Mouse (Mus musculus): ENCODE measurements around the gene Gm43518. TPM values are rescaled to one million over a fixed set of nuclear protein-coding genes. Genes with fewer than 3 reads are reported as not detected.

The Gm43518 gene
- polyA plus RNA-seq, 1 experiment from 2014 or later = 2.7 TPM

DNA sequence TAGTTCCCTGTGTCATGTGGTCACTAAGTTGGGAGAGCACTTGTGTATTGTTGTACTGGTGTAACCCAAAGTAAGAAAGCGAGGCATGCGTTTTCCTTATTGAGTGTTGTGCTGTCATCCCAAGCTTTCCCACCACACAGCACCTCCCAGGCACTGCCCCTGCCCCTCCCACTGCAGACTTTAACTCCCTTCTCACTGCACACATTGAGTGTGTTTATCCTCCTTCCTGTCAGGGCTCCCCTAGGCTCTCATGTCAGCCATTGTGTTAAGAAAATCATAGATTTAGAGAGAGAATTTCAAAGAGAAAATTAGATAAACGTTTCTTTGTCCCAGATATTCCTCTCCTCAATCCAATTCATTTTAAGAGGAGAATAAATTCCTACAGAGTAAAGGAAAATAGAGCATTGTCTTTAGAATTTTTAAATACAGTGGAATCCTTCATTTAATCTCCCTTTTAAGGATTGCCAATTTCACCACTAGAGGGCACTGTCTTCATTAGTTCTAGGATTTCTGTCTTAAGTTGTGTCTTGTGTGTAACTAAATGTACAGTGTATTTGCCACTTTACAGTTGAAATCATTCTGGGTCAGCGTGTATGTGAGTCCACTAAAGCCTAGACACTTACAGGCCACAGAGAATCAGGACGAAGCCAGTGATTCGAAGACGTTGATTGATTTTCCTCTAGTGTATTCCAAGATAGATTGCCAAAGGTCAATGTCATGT, 20.0 kb downstream of the Gm43518 start:
- no peak for ATAC-seq (ENCODE audit: low read depth)
- Histone ChIP-seq H3K9ac (replicated peaks; ENCODE audit: low read depth, low read length) (no peak overlapping the region), H3K27me3 (ENCODE audit: control insufficient read depth, insufficient read depth, low read length) (no peaks in the 10 kb centered on the region), H3K4me2 (ENCODE audit: low read depth, low read length) (no peak overlapping the region), H3K27ac (ENCODE audit: low read depth, low read length) (no peak overlapping the region), H3K9me3 (ENCODE audit: control insufficient read depth, low read length) (no peaks in the 10 kb centered on the region), H3K4me1 (ENCODE audit: control insufficient read depth, insufficient read depth, low read length) (no peaks in the 10 kb centered on the region), H3K36me3 (ENCODE audit: control insufficient read depth, insufficient read depth, low read length) (no peaks in the 10 kb centered on the region), H3K4me3 (ENCODE audit: low read depth, low read length) (no peak overlapping the region)
- WGBS = 53% methylated on average over 7 of the region's 7 CpGs

DNA sequence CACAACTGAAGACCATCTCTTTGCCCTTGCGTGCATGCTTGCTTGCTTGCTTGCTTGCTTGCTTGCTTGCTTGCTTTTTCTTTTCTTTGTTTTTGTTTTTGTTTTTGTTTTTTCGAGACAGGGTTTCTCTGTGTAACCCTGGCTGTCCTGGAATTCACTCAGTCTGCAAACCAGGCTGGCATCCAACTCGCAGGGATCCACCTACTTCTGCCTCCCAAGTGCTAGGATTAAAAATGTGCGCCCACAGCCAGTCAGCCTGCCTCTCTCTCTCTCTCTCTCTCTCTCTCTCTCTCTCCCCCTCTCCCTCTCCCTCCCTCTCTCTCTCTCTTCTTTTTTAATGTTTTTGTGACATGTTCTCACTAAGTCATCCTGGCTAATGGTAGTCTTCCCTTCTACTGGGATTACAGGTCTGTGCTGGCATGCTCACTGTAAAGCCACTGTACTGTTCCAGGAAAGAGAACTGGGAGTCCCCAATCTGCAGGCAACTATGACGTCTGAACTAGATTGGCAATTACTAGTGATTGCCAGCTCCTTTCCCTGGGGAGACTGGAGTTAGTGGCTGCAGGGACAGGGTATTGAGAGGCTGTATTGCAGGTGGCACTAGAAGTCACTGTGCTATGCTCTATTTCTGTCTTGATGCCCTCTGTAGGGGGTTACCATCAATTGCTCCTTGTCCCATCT, 25.3 kb downstream of the Gm43518 start:
- Histone ChIP-seq H3K36me3 (ENCODE audit: control insufficient read depth, insufficient read depth, low read length) (no peaks in the 10 kb centered on the region), H3K4me2 (ENCODE audit: low read depth, low read length) (no peak overlapping the region), H3K27me3 (ENCODE audit: control insufficient read depth, insufficient read depth, low read length) (no peaks in the 10 kb centered on the region), H3K4me3 (ENCODE audit: low read depth, low read length) (no peak overlapping the region), H3K9me3 (ENCODE audit: control insufficient read depth, low read length) (no peaks in the 10 kb centered on the region), H3K27ac (ENCODE audit: low read depth, low read length) (no peak overlapping the region; the same call in 1 of the 2 replicates), H3K9ac (replicated peaks; ENCODE audit: low read depth, low read length) (no peak overlapping the region), H3K4me1 (ENCODE audit: control insufficient read depth, insufficient read depth, low read length) (no peaks in the 10 kb centered on the region)
- no peak for ATAC-seq (ENCODE audit: low read depth)
- WGBS = 60% methylated on average over 5 of the region's 5 CpGs

DNA sequence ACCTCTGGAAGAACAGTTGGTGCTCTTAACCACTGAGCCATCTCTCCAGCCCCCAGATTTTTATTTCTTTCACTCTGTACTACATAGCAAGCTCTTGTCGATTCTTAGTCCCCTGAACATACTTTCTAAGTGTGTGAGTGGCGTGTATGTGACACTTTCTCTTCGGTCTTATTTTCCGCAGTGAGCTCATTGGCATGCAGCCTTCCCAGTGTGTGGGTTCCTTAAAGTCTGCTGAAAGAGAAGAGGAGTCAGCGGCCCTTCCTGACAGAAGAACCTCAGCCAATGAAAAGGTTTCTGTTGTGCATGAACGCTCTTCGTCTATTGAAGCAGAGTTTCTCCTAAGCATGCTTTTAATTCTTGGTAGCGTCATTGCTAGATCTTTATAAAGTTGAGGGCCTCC, 30.0 kb downstream of the Gm43518 start:
- Histone ChIP-seq H3K4me2 (ENCODE audit: low read depth, low read length) (no peak overlapping the region), H3K36me3 (ENCODE audit: control insufficient read depth, insufficient read depth, low read length) (no peaks in the 10 kb centered on the region), H3K9me3 (ENCODE audit: control insufficient read depth, low read length) (no peaks in the 10 kb centered on the region), H3K4me3 (ENCODE audit: low read depth, low read length) (no peak overlapping the region), H3K9ac (replicated peaks; ENCODE audit: low read depth, low read length) (no peak overlapping the region), H3K27ac (ENCODE audit: low read depth, low read length) (no peak overlapping the region), H3K27me3 (ENCODE audit: control insufficient read depth, insufficient read depth, low read length) (no peaks in the 10 kb centered on the region), H3K4me1 (ENCODE audit: control insufficient read depth, insufficient read depth, low read length) (no peaks in the 10 kb centered on the region)
- WGBS = 93% methylated on average over 8 of the region's 8 CpGs
- ATAC-seq (ENCODE audit: low read depth) = no peak

DNA sequence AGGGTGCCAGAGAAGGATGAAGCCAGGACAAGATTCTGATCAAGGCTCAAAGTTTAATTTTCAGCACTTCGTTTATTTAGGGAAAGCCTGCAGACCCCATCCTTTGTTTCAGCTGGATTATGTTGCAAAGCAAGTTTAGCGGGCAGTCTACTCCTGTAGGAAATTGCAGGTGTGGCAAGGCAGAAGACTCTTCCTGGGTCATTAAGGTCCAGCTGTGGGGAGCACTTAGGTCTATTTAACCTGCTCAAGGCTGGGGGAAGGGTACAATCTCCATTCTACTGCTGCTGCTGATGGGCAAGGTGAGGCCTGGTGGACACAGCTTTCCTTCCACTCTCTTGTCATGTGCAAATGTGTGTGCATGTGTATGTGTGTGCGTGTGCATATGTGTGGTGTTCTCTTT, 31.8 kb downstream of the Gm43518 start:
- Histone ChIP-seq H3K27me3 (ENCODE audit: control insufficient read depth, insufficient read depth, low read length) (no peaks in the 10 kb centered on the region), H3K36me3 (ENCODE audit: control insufficient read depth, insufficient read depth, low read length) (no peaks in the 10 kb centered on the region), H3K4me3 (ENCODE audit: low read depth, low read length) (no peak overlapping the region), H3K4me2 (ENCODE audit: low read depth, low read length) (no peak overlapping the region), H3K4me1 (ENCODE audit: control insufficient read depth, insufficient read depth, low read length) (no peaks in the 10 kb centered on the region), H3K9ac (replicated peaks; ENCODE audit: low read depth, low read length) (no peak overlapping the region), H3K27ac (ENCODE audit: low read depth, low read length) (no peak overlapping the region), H3K9me3 (ENCODE audit: control insufficient read depth, low read length) (no peaks in the 10 kb centered on the region)
- 78% methylated on average over 3 of the region's 3 CpGs for WGBS
- no peak for ATAC-seq (ENCODE audit: low read depth)

DNA sequence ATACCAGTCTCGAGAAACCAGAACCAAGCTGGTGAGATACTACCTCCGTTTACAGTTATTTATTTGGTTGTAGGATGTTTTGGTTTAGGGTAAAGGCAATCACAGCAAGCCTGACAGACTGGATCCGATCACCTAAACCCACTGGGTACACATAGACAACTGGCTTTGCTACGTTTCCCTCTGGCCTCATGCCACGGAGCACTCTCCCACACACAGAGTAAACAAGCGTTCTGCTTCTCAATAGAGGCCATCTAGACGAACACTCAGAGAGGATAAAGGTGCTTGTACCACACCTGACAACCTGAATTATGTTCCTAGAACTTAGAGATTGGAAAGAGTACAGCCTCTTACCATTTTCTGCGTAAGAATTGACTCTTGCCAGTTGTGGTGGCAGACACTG, 32.9 kb downstream of the Gm43518 start:
- Histone ChIP-seq H3K9ac (replicated peaks; ENCODE audit: low read depth, low read length) (no peak overlapping the region), H3K9me3 (ENCODE audit: control insufficient read depth, low read length) (no peaks in the 10 kb centered on the region), H3K4me3 (ENCODE audit: low read depth, low read length) (no peak overlapping the region), H3K27ac (ENCODE audit: low read depth, low read length) (no peak overlapping the region), H3K4me2 (ENCODE audit: low read depth, low read length) (no peak overlapping the region), H3K36me3 (ENCODE audit: control insufficient read depth, insufficient read depth, low read length) (no peaks in the 10 kb centered on the region), H3K27me3 (ENCODE audit: control insufficient read depth, insufficient read depth, low read length) (no peaks in the 10 kb centered on the region), H3K4me1 (ENCODE audit: control insufficient read depth, insufficient read depth, low read length) (no peaks in the 10 kb centered on the region)
- 82% methylated on average over 8 of the region's 8 CpGs for WGBS
- no peak for ATAC-seq (ENCODE audit: low read depth)

DNA sequence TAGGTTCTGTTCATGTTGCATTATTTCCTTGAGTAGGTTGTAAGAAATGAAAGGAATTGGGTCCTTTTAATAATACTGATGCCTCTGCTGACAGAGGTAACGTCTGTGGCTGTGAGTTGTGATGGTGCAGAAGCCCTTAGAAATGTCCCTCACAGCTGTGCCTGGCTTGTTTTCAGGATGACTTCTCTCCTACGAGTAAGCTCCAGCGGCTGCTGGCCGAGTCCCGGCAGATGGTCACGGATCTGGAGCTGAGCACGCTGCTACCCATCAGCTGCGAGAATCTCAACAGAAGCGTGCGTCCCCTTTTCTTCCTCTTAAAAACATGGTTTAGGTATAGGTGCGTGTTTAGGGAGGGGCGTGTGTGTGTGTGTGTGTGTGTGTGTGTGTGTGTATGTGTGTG, 33.8 kb downstream of the Gm43518 start:
- no peaks in the 10 kb centered on the region for H3K4me1 ChIP-seq (ENCODE audit: control insufficient read depth, insufficient read depth, low read length)
- WGBS = 74% methylated on average over 12 of the region's 12 CpGs

DNA sequence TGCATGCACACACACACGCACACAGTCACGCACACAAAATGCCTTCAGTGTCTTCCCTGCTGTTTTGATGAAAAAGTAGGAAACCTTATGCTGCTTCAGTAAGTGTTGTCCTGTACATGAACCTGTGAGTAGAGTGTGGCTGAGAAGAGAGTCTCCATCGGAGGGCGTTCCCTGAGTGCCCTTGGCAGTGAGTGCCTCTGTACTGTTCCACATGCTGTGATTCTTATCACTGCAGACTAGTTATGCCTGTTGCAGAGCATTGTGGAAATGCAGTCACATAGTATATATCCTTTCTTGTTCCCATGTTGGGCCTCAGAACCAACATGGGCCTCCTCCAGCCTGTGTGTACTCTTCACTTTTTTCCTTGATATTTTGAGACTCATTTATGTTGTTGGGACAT, 37.0 kb downstream of the Gm43518 start:
- no peak overlapping the region for H3K4me2 ChIP-seq (ENCODE audit: low read depth, low read length)

More for the DNA sequence above, 33.8 kb downstream of the Gm43518 start:
- H3K36me3 ChIP-seq (ENCODE audit: control insufficient read depth, insufficient read depth, low read length) = no peaks in the 10 kb centered on the region
- no peak overlapping the region for H3K9ac ChIP-seq (replicated peaks; ENCODE audit: low read depth, low read length)
- H3K9me3 ChIP-seq (ENCODE audit: control insufficient read depth, low read length) = no peaks in the 10 kb centered on the region
- H3K27ac ChIP-seq (ENCODE audit: low read depth, low read length) = no peak overlapping the region
- no peak overlapping the region for H3K4me2 ChIP-seq (ENCODE audit: low read depth, low read length)
- H3K27me3 ChIP-seq (ENCODE audit: control insufficient read depth, insufficient read depth, low read length) = no peaks in the 10 kb centered on the region
- ATAC-seq (ENCODE audit: low read depth) = no peak
- no peak overlapping the region for H3K4me3 ChIP-seq (ENCODE audit: low read depth, low read length)

DNA sequence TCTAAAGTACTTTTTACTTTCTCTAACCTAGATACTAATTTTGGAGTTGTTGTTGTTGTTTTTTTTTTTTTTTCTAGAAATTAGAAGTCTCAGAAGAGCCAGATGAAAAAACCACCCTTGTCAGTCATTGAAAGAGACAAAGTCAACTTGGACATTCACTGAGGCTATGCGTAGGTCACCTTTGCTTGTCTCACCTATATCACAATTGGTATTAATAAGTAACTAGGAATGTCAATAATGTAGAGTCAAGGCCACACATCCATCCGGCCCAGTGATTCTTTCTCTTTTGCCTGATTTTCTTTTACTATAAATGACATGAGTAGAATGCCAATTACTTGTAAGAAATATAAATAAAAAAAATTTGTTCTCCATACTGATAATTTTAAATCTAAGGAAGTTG, 39.5 kb downstream of the Gm43518 start:
- no peak for ATAC-seq (ENCODE audit: low read depth)
- 94% methylated on average over 2 of the region's 2 CpGs for WGBS
- Histone ChIP-seq H3K9ac (replicated peaks; ENCODE audit: low read depth, low read length) (no peak overlapping the region), H3K36me3 (ENCODE audit: control insufficient read depth, insufficient read depth, low read length) (no peaks in the 10 kb centered on the region), H3K27me3 (ENCODE audit: control insufficient read depth, insufficient read depth, low read length) (no peaks in the 10 kb centered on the region), H3K27ac (ENCODE audit: low read depth, low read length) (no peak overlapping the region), H3K4me1 (ENCODE audit: control insufficient read depth, insufficient read depth, low read length) (no peaks in the 10 kb centered on the region), H3K4me3 (ENCODE audit: low read depth, low read length) (no peak overlapping the region), H3K9me3 (ENCODE audit: control insufficient read depth, low read length) (no peaks in the 10 kb centered on the region), H3K4me2 (ENCODE audit: low read depth, low read length) (no peak overlapping the region)

More for the DNA sequence above, 37.0 kb downstream of the Gm43518 start:
- WGBS = 95% methylated on average over 4 of the region's 4 CpGs
- H3K27me3 ChIP-seq (ENCODE audit: control insufficient read depth, insufficient read depth, low read length) = no peaks in the 10 kb centered on the region
- no peaks in the 10 kb centered on the region for H3K4me1 ChIP-seq (ENCODE audit: control insufficient read depth, insufficient read depth, low read length)
- no peak overlapping the region for H3K9ac ChIP-seq (replicated peaks; ENCODE audit: low read depth, low read length)
- H3K4me3 ChIP-seq (ENCODE audit: low read depth, low read length) = no peak overlapping the region
- no peak for ATAC-seq (ENCODE audit: low read depth)
- no peaks in the 10 kb centered on the region for H3K36me3 ChIP-seq (ENCODE audit: control insufficient read depth, insufficient read depth, low read length)
- H3K27ac ChIP-seq (ENCODE audit: low read depth, low read length) = no peak overlapping the region
- H3K9me3 ChIP-seq (ENCODE audit: control insufficient read depth, low read length) = no peaks in the 10 kb centered on the region

DNA sequence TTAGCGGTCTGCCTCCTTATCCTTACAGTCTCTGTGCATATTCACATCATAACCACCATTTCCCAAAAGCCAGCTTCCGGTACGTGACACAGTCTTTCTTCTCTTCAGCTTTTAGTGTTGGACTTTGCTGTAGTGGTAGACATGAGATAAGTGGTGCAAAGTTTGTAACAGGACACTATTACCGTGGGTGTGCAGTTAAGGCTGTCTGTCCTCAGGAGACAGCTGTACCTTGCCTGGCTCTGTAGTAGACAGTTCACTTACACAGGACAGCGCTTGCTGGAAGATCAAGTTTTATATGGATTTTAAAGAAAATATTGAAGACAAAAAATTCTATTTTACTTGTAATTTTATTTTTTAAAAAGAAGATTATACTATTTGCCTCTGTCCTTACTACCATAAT, 41.2 kb downstream of the Gm43518 start:
- Histone ChIP-seq H3K27ac (ENCODE audit: low read depth, low read length) (no peak overlapping the region), H3K36me3 (ENCODE audit: control insufficient read depth, insufficient read depth, low read length) (no peaks in the 10 kb centered on the region), H3K4me1 (ENCODE audit: control insufficient read depth, insufficient read depth, low read length) (no peaks in the 10 kb centered on the region), H3K4me2 (ENCODE audit: low read depth, low read length) (no peak overlapping the region), H3K9me3 (ENCODE audit: control insufficient read depth, low read length) (no peaks in the 10 kb centered on the region), H3K4me3 (ENCODE audit: low read depth, low read length) (no peak overlapping the region), H3K9ac (replicated peaks; ENCODE audit: low read depth, low read length) (no peak overlapping the region), H3K27me3 (ENCODE audit: control insufficient read depth, insufficient read depth, low read length) (no peaks in the 10 kb centered on the region)
- ATAC-seq (ENCODE audit: low read depth) = no peak
- WGBS = 87% methylated on average over 5 of the region's 5 CpGs

Data from neural tube, embryonic 14.5 days (tissue).